Mouse (Mus musculus) inflammation-experienced regulatory T-cells, adult 6 months (primary cell): ENCODE measurements around the gene Pla2g16. TPM values are rescaled to one million over a fixed set of nuclear protein-coding genes. Genes with fewer than 3 reads are reported as not detected.

Experiments
- ATAC-seq: one replicate; pipeline ENCODE4 v1.8.0; 2017
- polyA plus RNA-seq, 3 experiments: library from polyadenylated mRNA; unstranded; fragments of 100-300 nt; shearing (Covaris generic); gene quantifications; one replicate each; pipeline ENCODE4 v1.2.1; 2017

The Pla2g16 gene
- polyA plus RNA-seq: 10 to 100 TPM; 69.4 to 97.5 (median 81.1) TPM

DNA sequence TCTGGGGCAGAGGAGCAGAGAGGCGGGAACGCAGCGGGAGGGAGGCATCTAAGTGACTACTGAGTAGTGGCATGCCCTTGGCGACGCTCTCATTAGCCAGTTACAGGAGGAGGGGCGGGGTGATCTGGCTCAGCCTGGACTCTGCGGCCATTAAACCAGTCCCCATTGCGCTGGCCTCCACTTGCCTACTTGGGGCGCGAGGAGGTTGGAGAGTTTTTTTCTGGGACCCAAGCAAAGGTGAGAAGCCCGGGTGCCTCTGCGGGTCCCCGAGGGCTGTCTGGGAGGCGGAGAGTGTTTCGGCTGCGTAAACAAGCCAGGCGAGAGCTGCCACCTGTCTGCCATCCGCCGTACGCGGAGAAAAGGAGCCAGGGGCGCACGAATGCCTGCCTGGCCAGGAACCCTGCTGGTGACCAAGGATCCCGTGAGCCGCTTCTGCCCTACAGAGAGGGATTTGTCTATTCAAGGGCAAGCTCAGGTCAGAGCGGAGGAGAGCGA lies at the start of gene Pla2g16:
TSS of gene Pla2g16 (plus strand) at position 132 of the 495 bp plus-strand sequence.
- peak; percentile 84 for ATAC-seq

DNA sequence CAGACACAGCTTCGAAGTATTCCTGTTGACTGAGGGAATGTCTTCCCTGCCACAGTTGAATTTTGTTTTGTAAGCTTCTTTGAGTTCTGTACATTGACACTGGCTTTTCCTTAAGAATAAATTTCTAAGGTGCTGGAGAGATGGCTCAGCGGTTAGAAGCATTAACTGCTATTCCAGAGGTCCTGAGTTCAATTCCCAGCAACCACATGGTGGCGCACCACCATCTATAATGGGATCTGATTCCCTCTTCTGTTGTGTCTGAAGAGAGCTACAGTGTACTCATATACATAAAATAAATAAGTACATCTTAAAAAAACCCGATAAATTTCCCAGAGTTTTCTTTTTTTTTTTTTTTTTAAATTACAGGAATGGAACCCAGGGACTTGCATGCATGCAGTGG lies 49.2 kb upstream of the Pla2g16 start:
- ATAC-seq: no peak

DNA sequence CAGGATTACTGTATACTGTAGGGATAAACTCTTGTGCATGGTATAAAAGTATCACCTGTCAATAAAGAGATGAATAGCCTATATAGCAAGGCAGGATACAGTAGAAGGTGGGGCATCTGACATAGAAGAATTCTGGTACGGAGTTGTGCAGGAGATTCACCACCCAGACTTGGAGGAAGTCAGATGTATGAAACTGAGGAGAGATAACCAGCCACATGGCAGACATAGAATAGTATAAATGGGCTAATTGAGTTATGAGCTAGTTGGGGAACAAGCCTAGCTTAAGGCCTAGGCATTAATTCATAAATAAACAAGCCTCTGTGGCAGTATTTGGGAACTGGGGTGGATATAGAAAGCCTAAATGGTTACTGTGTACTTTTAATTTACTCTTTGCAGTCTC lies 40.8 kb upstream of the Pla2g16 start:
- no peak for ATAC-seq

DNA sequence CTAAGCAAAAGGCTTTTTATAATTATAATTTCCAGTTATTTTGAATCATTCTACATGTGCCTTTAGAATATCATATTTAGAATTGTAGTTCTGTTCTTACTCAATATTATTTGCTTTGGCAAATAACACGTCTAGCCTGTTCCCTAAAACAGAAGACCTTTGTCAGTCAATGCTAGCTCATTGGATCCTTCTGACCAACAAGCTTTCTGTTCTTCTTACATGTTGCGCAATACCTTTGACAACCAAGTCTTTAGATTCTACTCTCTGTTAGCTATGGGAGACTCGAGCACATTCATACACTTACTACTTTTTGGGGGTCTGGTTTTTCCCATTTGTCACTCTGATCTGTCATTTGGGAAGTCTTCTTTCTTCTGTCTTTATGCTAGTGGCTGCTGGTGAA lies 35.6 kb upstream of the Pla2g16 start:
- no peak for ATAC-seq

DNA sequence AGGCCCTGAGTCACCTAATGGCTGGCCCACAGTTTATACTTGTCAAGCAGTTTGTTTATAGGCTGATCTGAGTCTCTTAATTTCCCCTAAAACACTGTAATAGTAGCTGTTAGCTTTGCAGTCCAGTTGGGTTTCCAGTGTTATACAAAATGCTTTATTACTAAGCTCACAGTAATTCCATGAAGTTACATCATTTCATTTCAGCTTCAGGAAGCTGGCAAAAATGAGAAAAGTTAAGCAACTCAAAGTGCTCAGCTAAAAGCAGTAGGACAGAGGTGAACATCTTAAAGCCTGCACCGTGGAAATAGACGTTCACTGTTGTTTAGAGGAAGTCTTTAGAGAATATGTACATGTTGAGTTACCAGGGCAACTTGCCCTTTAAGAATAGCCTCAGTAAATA lies 34.4 kb upstream of the Pla2g16 start:
- no peak for ATAC-seq

DNA sequence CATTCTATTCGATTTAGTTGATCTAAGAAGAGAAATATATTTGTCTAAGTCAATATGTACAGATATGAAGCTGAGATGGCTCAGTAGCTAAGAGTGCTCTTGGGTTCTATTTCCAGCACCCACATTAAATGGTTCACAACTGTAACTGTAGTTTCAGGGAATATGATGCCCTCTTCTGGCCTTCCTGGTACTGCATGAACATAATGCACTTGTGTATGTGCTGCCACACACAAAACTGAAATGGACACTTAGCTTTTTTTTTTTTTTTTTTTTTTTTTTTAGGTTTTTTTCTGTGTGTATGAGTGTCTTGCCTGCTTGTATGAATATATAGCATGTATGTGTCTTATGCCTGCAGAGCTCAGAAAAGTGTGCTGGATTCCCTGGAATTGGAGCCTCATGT lies 34.0 kb upstream of the Pla2g16 start:
- ATAC-seq: no peak

DNA sequence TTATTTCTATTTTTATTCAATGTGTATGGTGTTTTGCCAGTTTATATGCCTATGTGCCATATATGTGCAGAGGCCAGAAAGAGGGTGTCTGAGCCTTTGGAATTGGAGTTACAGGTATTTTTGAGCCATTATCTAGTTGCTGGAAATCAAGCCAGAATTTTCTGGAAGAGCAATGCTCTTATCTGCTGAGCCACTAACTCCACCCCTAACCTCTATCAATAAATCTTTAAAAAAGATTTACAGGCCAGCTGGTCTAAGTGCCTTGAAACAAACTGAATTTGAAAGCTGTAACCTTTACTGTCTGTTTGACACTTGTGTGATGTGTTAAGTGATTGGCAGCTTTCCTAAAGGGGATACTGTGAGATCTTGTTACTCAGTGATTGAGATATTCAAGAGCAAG lies 33.5 kb upstream of the Pla2g16 start:
- no peak for ATAC-seq

DNA sequence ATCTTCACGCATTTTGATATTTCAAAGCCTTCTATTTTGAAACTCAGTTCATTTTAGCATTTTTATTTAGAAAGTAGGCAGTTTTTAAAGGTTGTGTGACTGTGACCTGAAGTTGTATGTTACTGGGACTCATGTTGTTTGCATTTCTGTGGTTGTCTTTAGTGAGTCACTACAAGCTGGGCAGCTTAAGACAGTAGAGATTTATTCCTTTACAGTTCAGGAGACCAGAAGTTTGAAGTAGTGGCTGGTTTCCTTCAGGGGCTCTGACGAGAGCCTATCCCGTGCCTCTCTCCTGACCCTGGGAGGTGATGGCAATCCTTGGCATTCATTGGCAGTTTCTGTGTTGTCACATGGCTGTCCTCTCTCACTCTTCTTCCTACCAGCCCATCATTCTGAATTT lies 32.4 kb upstream of the Pla2g16 start:
- ATAC-seq: no peak

DNA sequence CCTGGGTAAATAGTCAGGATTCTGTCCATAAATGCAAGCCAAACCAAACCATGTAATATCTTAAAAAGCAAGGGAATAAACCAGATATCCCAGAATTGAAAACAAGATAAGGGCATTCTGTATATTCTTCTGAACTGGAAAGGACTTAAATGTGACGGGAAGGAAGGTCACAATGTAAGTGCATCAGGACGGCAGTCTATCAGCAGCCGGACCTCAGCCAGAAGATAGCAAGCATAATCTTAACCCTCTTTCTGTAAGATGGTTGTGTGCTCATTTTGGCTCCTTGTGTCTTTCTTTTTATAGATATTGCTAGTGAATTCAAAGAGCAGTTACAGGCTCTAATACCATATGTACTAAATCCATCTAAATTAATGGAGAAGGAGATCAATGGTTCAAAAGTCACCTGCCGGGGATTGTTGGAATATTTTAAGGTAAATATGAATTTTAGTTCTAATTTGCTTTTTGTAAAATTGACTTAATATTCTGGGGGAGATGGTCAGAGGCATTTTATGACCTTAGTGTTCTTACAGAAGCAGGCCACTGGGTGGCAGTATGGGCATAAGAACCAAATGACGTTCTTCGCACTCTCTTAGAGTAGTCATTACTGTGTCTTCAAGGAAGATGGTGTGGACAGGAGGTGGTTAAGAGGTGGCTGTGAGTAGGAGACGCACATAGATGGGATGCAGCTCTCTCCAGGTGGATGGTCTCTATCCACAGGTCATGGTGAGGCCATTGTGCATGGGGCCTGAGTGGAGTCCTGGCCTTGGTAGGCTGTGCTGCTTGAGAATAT lies 28.4 kb upstream of the Pla2g16 start:
- ATAC-seq: peak; percentile 43

DNA sequence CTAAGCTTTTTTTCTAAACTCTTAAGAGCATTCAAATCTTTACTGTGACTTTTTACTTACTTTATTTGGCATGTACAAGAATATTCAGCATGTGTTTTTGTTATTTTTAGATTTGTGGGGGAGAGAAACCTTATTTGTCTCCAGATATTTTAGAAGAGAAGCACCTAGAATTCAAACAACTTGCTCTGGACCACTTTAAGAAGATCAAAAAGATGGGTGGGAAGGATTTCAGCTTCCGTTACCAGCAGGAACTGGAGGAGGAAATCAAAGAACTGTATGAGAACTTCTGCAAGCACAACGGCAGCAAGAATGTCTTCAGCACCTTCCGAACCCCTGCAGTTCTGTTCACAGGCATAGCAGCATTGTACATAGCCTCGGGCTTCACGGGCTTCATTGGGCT lies 25.4 kb upstream of the Pla2g16 start:
- ATAC-seq: no peak

DNA sequence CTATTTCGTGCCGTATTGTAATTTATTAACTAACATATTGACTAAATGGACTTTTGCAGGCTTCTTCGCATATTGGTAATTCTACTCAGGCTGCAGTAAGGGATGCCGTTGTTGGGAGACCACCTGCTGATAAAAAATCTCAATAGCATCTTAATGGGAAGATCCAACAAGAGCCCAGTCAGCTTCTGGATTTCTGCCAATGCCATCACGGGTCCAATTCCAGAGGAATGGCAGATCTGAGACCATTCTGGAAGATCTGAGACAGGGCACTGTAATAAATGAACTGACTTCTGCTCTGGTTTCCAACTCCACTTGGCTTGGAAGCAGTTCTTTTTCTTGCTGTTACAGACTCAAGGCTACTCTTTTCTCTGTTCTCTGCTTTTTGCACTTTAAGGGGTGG lies 23.4 kb upstream of the Pla2g16 start:
- no peak for ATAC-seq

DNA sequence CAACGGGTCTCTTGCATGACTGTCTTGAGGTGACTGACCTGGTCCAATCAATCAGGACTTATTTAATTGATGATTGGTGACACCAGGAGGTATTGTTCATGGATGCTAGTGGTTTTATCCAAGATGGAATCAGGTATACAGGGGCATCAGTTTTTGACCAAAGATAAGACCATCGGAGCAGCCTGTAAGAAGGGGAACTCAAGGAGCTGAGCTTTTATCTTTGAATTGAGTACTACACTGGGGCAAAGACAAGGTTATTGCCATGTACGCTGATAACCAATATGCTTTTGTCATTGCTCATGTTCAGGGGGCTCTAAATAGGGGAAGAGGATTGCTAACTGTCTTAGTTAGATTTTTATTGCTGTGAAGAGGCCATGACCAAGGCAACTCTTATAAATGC lies 8.3 kb upstream of the Pla2g16 start:
- ATAC-seq: no peak

DNA sequence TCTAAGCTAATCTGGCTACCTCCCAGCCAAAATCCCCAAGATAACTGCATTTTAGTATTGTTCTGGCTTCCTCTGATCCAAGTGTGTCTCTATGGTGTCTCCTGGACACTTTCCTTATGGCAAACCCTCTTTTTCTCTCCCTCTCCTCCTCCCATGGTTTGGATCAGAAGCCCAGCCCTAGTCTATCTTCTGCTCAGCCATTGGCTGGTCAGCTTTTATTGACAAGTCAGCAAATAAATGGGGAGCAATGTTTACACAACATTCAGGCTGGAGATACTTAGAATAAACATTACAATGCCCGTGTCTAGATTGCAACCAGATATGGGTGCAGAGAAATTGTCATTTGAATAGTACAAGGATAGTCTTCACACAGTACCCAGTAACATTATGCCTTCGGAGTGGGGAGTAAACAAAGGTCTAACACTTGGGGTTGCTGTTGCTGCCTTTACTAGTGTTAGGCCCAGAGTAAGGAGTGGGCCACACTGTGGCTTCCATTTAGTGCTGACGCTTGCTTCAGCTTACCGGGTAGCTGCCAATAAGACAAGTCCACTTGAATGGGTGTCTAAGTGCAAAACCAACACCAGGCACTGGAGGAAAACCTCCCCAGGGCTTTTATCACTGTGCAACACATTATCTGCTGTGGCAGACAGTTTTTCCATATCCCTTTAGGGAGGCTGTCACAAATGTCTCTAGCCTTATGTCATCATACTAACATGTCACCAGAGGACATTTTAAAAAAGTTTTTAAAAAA lies 5.5 kb upstream of the Pla2g16 start:
- ATAC-seq: no peak

DNA sequence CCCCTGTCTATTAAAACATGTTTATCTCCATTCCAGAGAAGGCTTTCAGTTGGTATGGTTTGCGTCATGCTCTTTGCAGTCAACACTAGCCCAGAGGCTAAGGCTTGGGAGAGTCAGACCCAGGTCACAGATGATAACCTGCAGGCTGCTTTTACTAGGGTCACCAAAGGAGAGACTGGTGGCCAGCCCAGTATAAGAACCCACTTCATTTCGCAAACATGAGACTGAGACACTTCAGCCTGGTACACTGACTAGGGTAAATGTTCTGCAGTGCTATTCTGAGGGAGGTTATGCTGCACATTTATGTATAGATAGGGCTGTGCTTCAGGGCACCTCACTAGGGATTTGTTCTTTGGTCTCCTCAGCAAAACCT lies 5.0 kb upstream of the Pla2g16 start:
- ATAC-seq: no peak

DNA sequence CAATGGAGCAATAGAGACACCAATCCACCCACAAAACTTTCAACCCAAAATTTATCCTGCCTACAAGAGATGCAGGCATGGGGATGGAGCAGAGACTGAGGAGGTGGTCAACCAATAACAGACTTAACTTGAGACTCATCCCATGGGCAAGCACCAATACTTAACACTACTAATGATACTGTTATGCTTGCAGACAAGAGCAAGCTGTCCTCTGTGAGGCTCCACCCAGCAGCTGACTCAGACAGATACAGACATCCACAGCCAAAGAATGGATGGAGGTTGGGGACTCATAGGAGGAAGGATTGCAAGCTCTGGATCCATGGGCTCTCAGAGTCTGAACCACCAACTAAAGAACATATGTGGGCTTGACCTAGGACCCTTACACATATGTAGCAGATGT lies 3.8 kb upstream of the Pla2g16 start:
- ATAC-seq: no peak

DNA sequence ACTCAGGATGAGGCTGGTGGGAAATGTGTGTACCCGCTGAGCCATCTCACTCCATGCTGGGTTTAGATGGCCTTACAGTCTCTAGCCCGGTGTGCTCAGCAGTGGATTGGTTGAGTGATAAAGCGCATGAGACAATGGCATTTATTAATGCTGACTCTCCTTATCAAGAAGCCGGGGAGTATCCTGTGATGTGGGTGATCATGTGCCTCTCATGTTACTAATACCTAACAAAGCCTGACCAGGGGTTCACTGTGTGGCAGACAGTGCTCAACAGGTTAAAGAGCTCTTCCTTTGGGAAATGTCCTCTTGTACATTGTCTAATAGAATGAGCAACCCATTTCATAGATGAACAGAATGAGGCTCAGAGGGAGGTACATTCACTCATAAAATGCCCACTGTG lies 2.4 kb upstream of the Pla2g16 start:
- no peak for ATAC-seq

DNA sequence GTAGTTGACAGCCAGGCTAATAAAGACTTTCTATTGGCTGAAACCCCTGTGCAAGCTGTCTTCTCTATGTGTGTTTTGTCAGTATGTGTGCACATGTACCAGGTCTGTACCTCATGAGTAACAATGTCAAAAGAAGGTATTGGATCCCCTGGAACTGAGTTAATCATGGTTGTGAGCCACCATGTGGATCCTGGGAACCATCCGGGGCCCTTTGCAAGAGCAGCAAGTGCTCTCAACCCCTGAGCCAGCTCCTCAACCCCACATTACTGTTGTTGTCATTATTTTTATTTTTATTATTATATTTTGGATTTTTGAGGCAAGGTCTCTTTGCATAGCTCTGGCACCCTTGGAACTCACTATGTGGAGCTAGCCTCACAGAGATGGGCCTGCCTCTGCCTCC lies 618 bp upstream of the Pla2g16 start:
- no peak for ATAC-seq

DNA sequence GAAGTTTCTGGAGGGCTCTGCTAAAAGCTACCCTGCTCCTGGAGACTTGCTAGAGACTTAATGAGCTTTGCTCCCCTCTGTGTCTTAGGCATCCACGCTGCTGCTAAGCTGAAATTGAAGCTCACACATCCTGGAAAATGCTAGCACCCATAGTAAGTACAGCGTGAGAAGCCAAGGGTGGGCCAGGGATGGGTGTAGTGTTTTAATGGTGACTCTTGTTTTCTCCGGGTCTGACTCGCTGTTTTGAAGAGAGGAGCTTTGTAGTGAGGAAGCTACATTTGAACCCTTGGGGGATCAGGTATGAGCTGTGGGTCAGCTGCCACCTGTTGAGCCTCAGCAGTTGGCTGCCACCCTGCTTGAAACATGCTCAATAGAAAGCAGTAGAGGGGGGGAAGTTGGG lies 585 bp downstream of the Pla2g16 start:
- ATAC-seq: no peak

DNA sequence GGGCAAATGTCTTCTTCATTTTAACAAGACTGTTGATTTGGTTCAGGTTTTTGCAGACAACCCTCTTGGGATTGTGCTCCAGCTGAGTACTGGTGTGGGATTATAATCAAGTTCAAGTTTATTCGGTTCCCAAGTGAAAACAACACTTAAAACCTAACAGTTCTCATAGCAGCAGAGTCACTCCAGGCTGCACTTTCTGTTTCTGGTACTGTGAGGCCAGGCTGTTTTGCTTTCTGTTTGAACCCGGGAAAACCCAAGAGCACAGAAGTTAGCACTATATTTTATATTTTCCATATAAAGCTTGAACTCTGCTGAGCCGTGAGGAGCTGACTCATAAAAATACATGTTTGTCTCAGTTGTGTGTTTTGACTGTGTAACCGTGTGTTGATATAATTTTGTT lies 1.4 kb downstream of the Pla2g16 start:
- peak; percentile 49 for ATAC-seq

DNA sequence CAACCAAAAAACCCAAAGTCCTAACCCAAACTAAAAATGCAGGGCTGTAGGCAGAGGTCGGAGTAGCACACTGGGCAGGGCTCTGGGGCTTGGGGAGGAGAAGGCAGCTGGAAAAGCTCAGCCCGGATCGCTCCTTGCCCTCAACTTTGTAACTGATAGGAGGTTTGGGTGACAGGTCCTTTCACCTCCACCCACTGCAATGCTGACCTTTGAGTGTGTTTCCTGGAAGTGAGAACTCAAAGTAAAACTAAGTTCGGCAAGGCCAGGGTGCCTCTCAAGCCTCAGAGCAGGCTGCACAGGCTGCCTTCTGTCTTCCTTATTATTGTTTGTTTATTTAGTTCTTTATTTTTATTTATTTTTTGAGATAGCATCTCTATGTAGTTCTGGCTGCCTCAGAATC lies 2.7 kb downstream of the Pla2g16 start:
- ATAC-seq: no peak

DNA sequence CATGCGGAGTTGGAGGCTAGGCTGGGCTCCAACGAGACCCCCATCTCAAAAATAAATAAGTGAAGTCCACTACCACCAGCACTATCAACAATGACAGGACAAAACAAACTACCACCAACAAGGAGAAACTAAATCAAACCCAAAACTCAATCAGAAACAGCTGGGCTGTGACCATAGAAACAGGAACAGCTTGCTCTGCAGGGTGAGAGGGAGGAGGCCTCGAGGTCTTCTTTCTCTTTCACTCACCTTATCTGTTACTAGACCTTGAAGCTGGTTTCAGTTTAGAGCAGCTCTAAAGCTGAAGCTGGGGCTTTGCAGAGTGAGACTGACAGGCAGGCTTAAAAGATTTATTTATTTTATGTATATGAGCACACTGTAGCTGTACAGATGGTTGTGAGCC lies 4.2 kb downstream of the Pla2g16 start:
- ATAC-seq: no peak

DNA sequence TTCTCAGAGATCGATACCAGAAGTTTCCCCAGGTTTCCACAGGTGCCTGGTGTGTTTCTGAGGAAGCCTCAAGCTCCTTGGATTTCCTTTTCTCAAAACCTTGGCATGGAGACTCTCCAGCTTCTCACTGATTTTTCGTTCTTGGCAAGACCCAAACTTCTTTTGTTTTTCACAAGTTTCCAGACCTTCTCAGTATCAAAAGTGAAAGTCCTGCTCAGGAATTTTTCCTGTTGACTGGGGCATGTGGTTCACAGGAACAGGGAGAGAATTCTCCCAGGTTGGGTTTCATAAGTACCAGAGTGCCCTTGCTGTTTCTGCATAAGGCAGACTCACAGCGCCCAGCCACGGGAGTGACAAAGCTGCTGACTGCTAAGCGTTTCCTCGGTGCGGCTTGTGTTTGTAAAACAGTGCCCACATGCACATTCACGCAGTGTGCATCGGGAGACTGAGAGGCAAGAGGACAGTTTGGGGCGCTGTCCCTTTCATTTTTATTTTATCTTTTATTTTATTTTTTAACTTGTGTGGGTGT lies 5.4 kb downstream of the Pla2g16 start:
- ATAC-seq: no peak

DNA sequence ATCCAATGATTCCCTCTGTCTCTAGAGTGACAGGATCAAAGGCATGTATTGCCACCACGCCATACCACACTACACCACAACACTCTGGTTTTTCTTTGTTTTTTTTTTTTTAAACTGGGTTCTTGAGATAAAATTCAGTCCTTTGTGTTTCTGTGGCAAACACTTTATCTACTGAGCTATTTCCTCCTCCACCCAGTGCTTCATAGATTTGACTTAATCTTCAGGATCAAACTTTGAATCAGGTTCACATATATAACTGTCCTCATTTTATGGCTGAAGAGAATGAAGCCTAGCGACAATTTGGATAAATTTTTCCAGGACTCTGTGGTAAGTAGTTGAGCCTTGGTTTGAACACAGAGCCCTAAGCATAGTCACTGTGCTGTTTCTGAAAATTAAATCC lies 6.4 kb downstream of the Pla2g16 start:
- no peak for ATAC-seq

DNA sequence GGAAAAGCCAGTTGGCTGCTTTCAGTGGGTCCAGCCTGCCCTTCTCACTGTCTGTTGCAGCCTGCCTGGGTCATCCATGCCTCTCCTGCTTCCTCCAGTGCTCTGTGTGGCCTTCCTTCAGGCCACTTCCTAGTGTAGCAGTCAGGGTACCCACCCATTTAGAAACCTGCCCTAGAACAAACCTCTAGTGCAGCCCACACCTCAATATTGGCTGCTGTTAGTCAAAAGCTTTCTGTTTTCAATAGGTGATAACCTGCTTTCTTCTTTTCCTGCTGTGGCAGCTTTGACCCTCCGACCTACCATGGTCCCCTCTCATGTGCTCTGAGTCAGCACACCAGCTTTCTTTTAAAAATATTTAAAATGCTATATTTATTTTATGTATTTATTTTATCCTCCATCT lies 7.2 kb downstream of the Pla2g16 start:
- no peak for ATAC-seq
